Mouse (Mus musculus) MEL-GATA-1-ER (cell line): Measurements from ENCODE around the gene Boll.
A peak's percentile ranks its signal among the peaks of the same experiment; 100 is the strongest.
"Not testable (repeated sequence)": the region's sequence is repeated elsewhere in the genome, so short reads cannot be mapped to it uniquely, and the experiment has no call there.

Source experiments
- DNase-seq: peaks from one replicate; pipeline ENCODE4 v3.0.0-alpha.2; 2012; ENCODE audit warnings: low read depth; ENCODE audit errors: extremely low read depth

The Boll gene

GRCm38 (mm10) chr1:55363044-55363565 lies at the start of gene Boll:
Boll (minus strand) TSS chr1:55363469.
- no peak for DNase-seq

- DNase-seq = no peak
Observed at GRCm38 (mm10) chr1:55412569-55412968, 49.3 kb upstream of the Boll start.

- DNase-seq = no peak
Observed at GRCm38 (mm10) chr1:55411079-55411478, 47.8 kb upstream of the Boll start.

- no peak for DNase-seq
Observed at GRCm38 (mm10) chr1:55410670-55411069, 47.4 kb upstream of the Boll start.

- no peak for DNase-seq
Observed at GRCm38 (mm10) chr1:55406531-55407375, 43.5 kb upstream of the Boll start.

- no peak for DNase-seq
Observed at GRCm38 (mm10) chr1:55406023-55406413, 42.7 kb upstream of the Boll start.

- DNase-seq = no peak
Observed at GRCm38 (mm10) chr1:55405272-55406022, 42.2 kb upstream of the Boll start, which contains the start of gene Plcl1. Plcl1 (plus strand) TSS chr1:55405921.

GRCm38 (mm10) chr1:55404439-55404838 lies 41.2 kb upstream of the Boll start:
- peak; percentile 30 for DNase-seq

GRCm38 (mm10) chr1:55399891-55400290 lies 36.6 kb upstream of the Boll start:
- no peak for DNase-seq

GRCm38 (mm10) chr1:55383114-55383773 lies 20.0 kb upstream of the Boll start:
- peak; percentile 64 for DNase-seq

- no peak for DNase-seq
Observed at GRCm38 (mm10) chr1:55380527-55380926, 17.3 kb upstream of the Boll start.

- DNase-seq = no peak
Observed at GRCm38 (mm10) chr1:55372626-55373025, 9.4 kb upstream of the Boll start.

GRCm38 (mm10) chr1:55363586-55363985 lies 317 bp upstream of the Boll start:
- DNase-seq = no peak

- no peak for DNase-seq
Observed at GRCm38 (mm10) chr1:55362634-55363033, 635 bp downstream of the Boll start.

- DNase-seq = not testable (repeated sequence)
Observed at GRCm38 (mm10) chr1:55351914-55352313, 11.4 kb downstream of the Boll start.

- DNase-seq = not testable (repeated sequence)
Observed at GRCm38 (mm10) chr1:55325496-55325895, 37.8 kb downstream of the Boll start.

- DNase-seq = peak; percentile 18
Observed at GRCm38 (mm10) chr1:55301077-55301476, 62.2 kb downstream of the Boll start.

GRCm38 (mm10) chr1:55279081-55279480 lies 84.2 kb downstream of the Boll start:
- no peak for DNase-seq

GRCm38 (mm10) chr1:55265447-55265846 lies 97.8 kb downstream of the Boll start:
- no peak for DNase-seq

- peak; percentile 89 for DNase-seq
Observed at GRCm38 (mm10) chr1:55264385-55264784, 98.9 kb downstream of the Boll start.

GRCm38 (mm10) chr1:55246374-55246773 lies 116.9 kb downstream of the Boll start:
- DNase-seq = no peak

GRCm38 (mm10) chr1:55239237-55239636 lies 124.0 kb downstream of the Boll start:
- DNase-seq = peak; percentile 78
